21 mouse cellular contexts compared by ENCODE assay signal in genomic region chr3:89440691-89441090, GRCm38 (mm10). TPM values are rescaled to one million over a fixed set of nuclear protein-coding genes. Genes with fewer than 3 reads are reported as not detected.
DNase-seq lines count a peak whose midpoint lies in the region.
"Had no signal": no experiment of that assay in that cellular context is flagged by ENCODE, and none has a peak within 500 bp of the region (broad histone marks: within the 10 kb centered on the region; RNA-seq: fewer than 3 reads in every experiment).

No protein-coding gene starts in this region.

- intact Hi-C loops in gastrocnemius, postnatal 14 days (cut with DNase I; ENCODE audit: low total_unique reads): no loop called here

- peak; percentile 78 for DNase-seq in adrenal gland, adult 2 months
- DNase-seq in adrenal gland, postnatal 4 days (ENCODE audit: low spot score in 2 of 2): no peak
- DNase-seq in heart, adult 11 months: peak; percentile 92
- no peak for DNase-seq in heart, adult 9 months (ENCODE audit: low spot score in 2 of 2)
- DNase-seq in gastrocnemius, postnatal 14 days: peak; percentile 64
- DNase-seq in urinary bladder, postnatal 4 days (ENCODE audit: low spot score in 2 of 2): no peak
- DNase-seq in left cerebral cortex, adult 18-20 months (ENCODE audit: low spot score in 2 of 2): no peak
- DNase-seq in cerebellum, postnatal 25 days: no peak
- DNase-seq: cerebellum, adult 11 months; cerebellum, adult 9-11 months; heart, adult 2 months; kidney, adult 18-20 months; kidney, postnatal 25 days; left cerebral cortex, postnatal 4 days; liver, postnatal 0 days; lung, postnatal 36 days; retina, postnatal 1 day; right cerebral cortex, postnatal 25 days; spleen, adult 18-20 months; thymus, adult 18-20 months; thymus, postnatal 25 days had no signal

RNA-seq across cellular contexts. Expression of gene Pbxip1, which starts 4.2 kb away (rescaled TPM):
- 10 to 100 TPM; 38.4 to 70.0 TPM for total RNA-seq in adrenal gland, adult 2 months (2021)
- polyA plus RNA-seq in adrenal gland, adult 2 months (2012; rRNA removed): 37.5 and 43.3 TPM in 2 replicates
- 10 to 100 TPM; 58.7 to 58.8 TPM for total RNA-seq in adrenal gland, postnatal 4 days (2021)
- 100 to 1,000 TPM; 163 to 164 TPM for total RNA-seq in gastrocnemius, postnatal 14 days (2021)
- total RNA-seq in left cerebral cortex, adult 18-20 months (2021): 10 to 100 TPM; 33.9 to 34.4 TPM

RNA-seq across cellular contexts. Expression of gene Pygo2, which starts 10.7 kb away (rescaled TPM):
- 10 to 100 TPM; 31.8 to 44.5 TPM for total RNA-seq in adrenal gland, adult 2 months (2021)
- polyA plus RNA-seq in adrenal gland, adult 2 months (2012; rRNA removed): 166 and 181 TPM in 2 replicates
- 10 to 100 TPM; 43.0 to 44.3 TPM for total RNA-seq in adrenal gland, postnatal 4 days (2021)
- 10 to 100 TPM; 10.8 to 13.6 TPM for total RNA-seq in gastrocnemius, postnatal 14 days (2021)
- 10 to 100 TPM; 57.2 to 66.1 TPM for total RNA-seq in left cerebral cortex, adult 18-20 months (2021)

RNA-seq across cellular contexts. Expression of gene Pmvk, which starts 13.7 kb away (rescaled TPM):
- 10 to 100 TPM; 13.9 to 27.7 TPM for total RNA-seq in adrenal gland, adult 2 months (2021)
- 19.4 and 21.5 TPM in 2 replicates for polyA plus RNA-seq in adrenal gland, adult 2 months (2012; rRNA removed)
- 10 to 100 TPM; 14.9 to 17.3 TPM for total RNA-seq in adrenal gland, postnatal 4 days (2021)
- total RNA-seq in gastrocnemius, postnatal 14 days (2021): 1 to 10 TPM; 4.6 to 6.3 TPM
- total RNA-seq in left cerebral cortex, adult 18-20 months (2021): 10 to 100 TPM; 37.8 to 38.3 TPM

RNA-seq across cellular contexts. Expression of gene Shc1, which starts 22.4 kb away (rescaled TPM):
- total RNA-seq in adrenal gland, adult 2 months (2021): 100 to 1,000 TPM in 1 of 2 experiments, 10 to 100 TPM in 1; 69.6 to 113 TPM
- polyA plus RNA-seq in adrenal gland, adult 2 months (2012; rRNA removed): 62.6 and 67.4 TPM in 2 replicates
- 100 to 1,000 TPM; 142 to 145 TPM for total RNA-seq in adrenal gland, postnatal 4 days (2021)
- total RNA-seq in gastrocnemius, postnatal 14 days (2021): 10 to 100 TPM; 35.9 to 38.8 TPM
- 10 to 100 TPM; 15.0 to 15.6 TPM for total RNA-seq in left cerebral cortex, adult 18-20 months (2021)

RNA-seq across cellular contexts. Expression of gene Cks1b, which starts 22.5 kb away (rescaled TPM):
- 10 to 100 TPM; 17.3 to 21.5 TPM for total RNA-seq in adrenal gland, adult 2 months (2021)
- 9.3 and 9.7 TPM in 2 replicates for polyA plus RNA-seq in adrenal gland, adult 2 months (2012; rRNA removed)
- 10 to 100 TPM; 64.2 to 66.3 TPM for total RNA-seq in adrenal gland, postnatal 4 days (2021)
- total RNA-seq in gastrocnemius, postnatal 14 days (2021): 10 to 100 TPM in 1 of 2 experiments, 1 to 10 TPM in 1; 9.6 to 14.4 TPM
- total RNA-seq in left cerebral cortex, adult 18-20 months (2021): 1 to 10 TPM; 2.2 to 2.7 TPM

Comparison
In these comparisons a context has a peak if more than half of its experiments do, and no peak if none do; other contexts are left out.
1. DNase-seq: peak in adrenal gland, adult 2 months (single experiment), heart, adult 11 months (single experiment) and gastrocnemius, postnatal 14 days (single experiment); none in adrenal gland, postnatal 4 days (0 of 2), heart, adult 9 months (0 of 2), urinary bladder, postnatal 4 days (0 of 2), left cerebral cortex, adult 18-20 months (0 of 2) and cerebellum, postnatal 25 days (0 of 2).